Mouse (Mus musculus) heart, adult 2 months (tissue): ENCODE results near the gene Cd79a. TPM values are rescaled to one million over a fixed set of nuclear protein-coding genes. Genes with fewer than 3 reads are reported as not detected.
"Not testable (repeated sequence)": the region's sequence is repeated elsewhere in the genome, so short reads cannot be mapped to it uniquely, and the experiment has no call there.

Experiments used
- DNase-seq, 2 experiments: peaks; one replicate each; pipeline ENCODE4 v3.0.0; 2021
- H3K27ac ChIP-seq: fragments of 200-600 bp; 2 replicates; pipeline ENCODE4 v1.8.1; 2022
- H3K27me3 ChIP-seq: fragments of 200-500 bp; 2 replicates; pipeline ENCODE4 v1.6.1; 2012; ENCODE audit warnings: mild to moderate bottlenecking, low read length, inconsistent platforms, mixed read lengths; ENCODE audit not compliant: control insufficient read depth, insufficient read depth
- H3K36me3 ChIP-seq: fragments of 200-500 bp; 2 replicates; pipeline ENCODE4 v1.6.1; 2012; ENCODE audit warnings: low read length, inconsistent platforms; ENCODE audit not compliant: control insufficient read depth, insufficient read depth
- H3K4me1 ChIP-seq: fragments of 200-500 bp; 2 replicates; pipeline ENCODE4 v1.6.1; 2011; ENCODE audit warnings: low read length; ENCODE audit not compliant: control insufficient read depth, insufficient read depth
- H3K4me3 ChIP-seq: fragments of 200-600 bp; 2 replicates; pipeline ENCODE4 v1.8.1; 2022
- H3K79me2 ChIP-seq: fragments of 200-500 bp; replicated peaks from 2 replicates; pipeline ENCODE4 v1.6.1; 2012; ENCODE audit warnings: mild to moderate bottlenecking, inconsistent platforms, low read length, moderate library complexity, mixed read lengths; ENCODE audit not compliant: control insufficient read depth, insufficient read depth
- H3K9ac ChIP-seq: fragments of 200-500 bp; 2 replicates; pipeline ENCODE4 v1.6.1; 2012; ENCODE audit warnings: low read depth, mild to moderate bottlenecking, control low read depth, inconsistent platforms, low read length, mixed read lengths
- CTCF ChIP-seq: fragments of 200-600 bp; IDR thresholded peaks from 2 replicates; pipeline ENCODE4 v1.8.1; 2022; ENCODE audit warnings: antibody characterized with exemption, mild to moderate bottlenecking, moderate library complexity
- EP300 ChIP-seq: fragments of 200-500 bp; IDR thresholded peaks from 2 replicates; pipeline ENCODE4 v1.6.1; 2011; ENCODE audit warnings: low read depth, low read length, control low read depth; ENCODE audit not compliant: insufficient read depth
- POLR2A ChIP-seq: fragments of 200-500 bp; IDR thresholded peaks from 2 replicates; pipeline ENCODE4 v1.6.1; 2011; ENCODE audit warnings: mild to moderate bottlenecking, low read depth, low read length, control low read depth; ENCODE audit not compliant: insufficient read depth
- WGBS: fragments of 180-500 bp; shearing (Covaris S2); methylation state at CpG from one replicate; pipeline ENCODE4 v1.1.7; 2018; 5-methylcytosine and 5-hydroxymethylcytosine counted together
- intact Hi-C: fragments of 180-260 bp; cut with DNase I; formaldehyde crosslinking; loops from one replicate; pipeline ENCODE4 v1.15.1; 2025
- polyA plus RNA-seq: library from polyadenylated mRNA; depleted of rRNA; stranded (reverse); fragments of >200 nt; gene quantifications from 2 replicates; pipeline ENCODE4 v1.2.3, GENCODE M21; 2012
- total RNA-seq, 2 experiments: library from RNA; stranded (reverse); gene quantifications; 2 replicates each; pipeline ENCODE4 v1.2.3; 2021

Cd79a gene
- total and polyA plus RNA-seq, 3 experiments: 1.1 to 15.6 (median 1.7) TPM

DNA sequence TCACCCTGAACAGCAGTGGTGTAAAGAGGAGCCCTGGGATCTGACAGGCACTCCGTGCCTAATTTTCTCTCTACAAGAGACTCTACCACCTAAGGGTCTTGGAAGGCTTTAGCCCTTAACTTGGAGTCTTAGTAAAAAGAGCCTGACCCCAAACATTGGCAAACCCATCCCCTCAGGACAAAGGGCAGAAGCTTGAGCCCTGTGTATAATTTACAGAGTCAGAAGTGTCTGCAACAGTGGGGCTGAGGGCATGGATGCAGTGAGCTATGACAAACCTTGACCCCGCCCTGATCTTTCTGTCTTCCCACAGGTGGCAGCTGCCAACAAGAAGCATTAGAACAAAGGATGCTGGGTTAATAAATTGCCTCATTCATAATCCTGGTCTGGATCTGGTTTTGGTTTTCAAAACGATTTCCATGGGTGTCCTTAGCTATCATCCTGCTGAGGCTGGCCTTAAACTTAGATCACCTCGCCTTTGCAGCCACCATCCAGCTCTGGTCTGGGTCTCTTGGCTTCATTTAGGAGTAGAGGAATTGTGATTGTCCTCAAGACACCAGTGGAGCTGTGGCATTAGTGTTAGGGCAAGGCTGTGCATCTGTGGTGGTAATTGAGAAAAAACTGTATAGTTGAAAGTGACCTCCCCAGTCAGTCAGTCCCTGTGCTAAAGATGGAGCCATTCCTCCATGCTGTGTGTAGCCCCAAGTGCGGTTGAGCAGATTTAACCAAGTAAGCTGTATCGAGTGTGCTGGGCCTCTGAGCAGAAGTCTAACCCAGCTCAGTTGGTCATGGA is 7.6 kb upstream of the Cd79a start:
- 77% methylated on average over 6 of the region's 6 CpGs for WGBS
- H3K4me3 ChIP-seq: no peak overlapping the region
- no peak overlapping the region for H3K27ac ChIP-seq
- H3K36me3 ChIP-seq: peaks cover 11% of the 10 kb centered on the region
- no peaks in the 10 kb centered on the region for H3K27me3 ChIP-seq
- peaks cover 5% of the 10 kb centered on the region for H3K79me2 ChIP-seq
- no peak for DNase-seq
- H3K4me1 ChIP-seq: peaks cover 4% of the 10 kb centered on the region
- H3K9ac ChIP-seq: no peak overlapping the region
- intact Hi-C loops: loop anchor here (1.0 to 10.0 kb wide), 6 partner anchors 15 to 572 kb away; partner anchors contain the start of genes Gsk3a and Zfp94
- TF ChIP-seq POLR2A (no peak), CTCF (no peak), EP300 (no peak)

DNA sequence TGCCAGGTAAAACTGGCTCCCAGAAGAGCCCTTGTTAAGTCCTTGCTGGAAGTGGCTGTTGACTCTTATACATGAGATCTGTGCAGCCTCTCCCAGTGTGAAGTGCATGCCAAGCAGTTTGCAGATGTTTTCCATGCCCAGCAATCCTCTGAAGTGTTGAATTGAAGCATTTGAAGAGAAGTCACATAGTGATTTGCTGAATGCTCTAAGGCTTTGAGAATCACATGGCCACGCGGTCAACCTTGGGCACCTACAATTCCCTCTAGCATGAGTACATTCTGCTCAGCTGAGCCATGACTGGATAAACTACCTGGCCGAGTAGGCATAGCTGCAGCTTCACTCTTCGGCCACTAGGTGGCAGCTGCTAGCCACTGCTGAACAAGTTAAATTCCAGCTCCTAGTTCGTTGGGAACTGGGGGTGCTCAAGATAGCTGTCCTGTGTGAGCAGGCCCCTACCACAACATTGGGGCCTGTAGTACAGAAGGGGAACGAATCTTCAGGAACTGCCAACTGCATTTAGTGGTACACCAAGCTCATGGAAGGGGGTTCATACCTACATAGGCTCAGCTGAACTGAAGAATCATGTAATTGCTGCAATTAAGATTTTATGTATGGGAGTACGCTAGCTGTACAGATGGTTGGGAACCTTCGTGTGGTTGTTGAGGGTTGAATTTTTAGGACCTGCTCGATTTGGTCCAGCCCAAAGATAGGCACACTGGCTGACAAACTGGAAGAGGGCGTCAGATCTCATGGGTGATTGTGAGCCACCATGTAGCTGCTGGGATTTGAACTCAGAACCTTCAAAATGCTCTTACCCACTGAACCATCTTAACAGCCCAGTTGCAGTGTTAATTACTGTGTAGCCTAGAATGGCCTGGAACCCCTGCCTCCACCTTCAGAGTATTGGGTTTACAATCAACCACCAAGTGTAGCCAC is 6.6 kb upstream of the Cd79a start:
- peaks cover 9% of the 10 kb centered on the region for H3K36me3 ChIP-seq
- H3K4me3 ChIP-seq: no peak overlapping the region
- peaks cover 2% of the 10 kb centered on the region; the same call in 1 of the 2 replicates for H3K79me2 ChIP-seq
- H3K27ac ChIP-seq: no peak overlapping the region
- intact Hi-C loops: loop anchor here (1.0 kb wide), 3 partner anchors 14 to 75 kb away; no protein-coding TSS in a partner anchor
- 31% methylated on average over 10 of the region's 10 CpGs for WGBS
- no peaks in the 10 kb centered on the region for H3K27me3 ChIP-seq
- TF ChIP-seq CTCF (no peak), POLR2A (peak; percentile 33; the same call in 1 of the 2 replicates), EP300 (peak; percentile 95)
- no peak overlapping the region for H3K9ac ChIP-seq
- DNase-seq: peak; percentile 70 to 77
- peaks cover 2% of the 10 kb centered on the region for H3K4me1 ChIP-seq

GRCm38 (mm10) chr7:24891241-24892124 is 5.7 kb upstream of the Cd79a start:
- Histone ChIP-seq H3K36me3 (peaks cover 2% of the 10 kb centered on the region), H3K4me1 (no peaks in the 10 kb centered on the region), H3K27ac (no peak overlapping the region), H3K79me2 (no peaks in the 10 kb centered on the region), H3K9ac (no peak overlapping the region), H3K4me3 (no peak overlapping the region), H3K27me3 (no peaks in the 10 kb centered on the region)
- TF ChIP-seq POLR2A: no peak
- no peak for TF ChIP-seq CTCF
- no peak for TF ChIP-seq EP300
- WGBS: 75% methylated on average over 3 of the region's 3 CpGs
- DNase-seq: no peak
- intact Hi-C loops: no loop called here

- Histone ChIP-seq H3K27ac (no peak overlapping the region), H3K79me2 (no peaks in the 10 kb centered on the region), H3K4me1 (no peaks in the 10 kb centered on the region), H3K36me3 (no peaks in the 10 kb centered on the region; the same call in 1 of the 2 replicates), H3K4me3 (no peak overlapping the region), H3K9ac (no peak overlapping the region), H3K27me3 (no peaks in the 10 kb centered on the region)
- intact Hi-C loops: no loop called here
- TF ChIP-seq POLR2A (no peak), EP300 (no peak), CTCF (no peak)
- WGBS: 70% methylated on average over 2 of the region's 2 CpGs
- DNase-seq: no peak
These were observed 5.0 kb upstream of the Cd79a start for GRCm38 (mm10) chr7:24892125-24892583.

DNA sequence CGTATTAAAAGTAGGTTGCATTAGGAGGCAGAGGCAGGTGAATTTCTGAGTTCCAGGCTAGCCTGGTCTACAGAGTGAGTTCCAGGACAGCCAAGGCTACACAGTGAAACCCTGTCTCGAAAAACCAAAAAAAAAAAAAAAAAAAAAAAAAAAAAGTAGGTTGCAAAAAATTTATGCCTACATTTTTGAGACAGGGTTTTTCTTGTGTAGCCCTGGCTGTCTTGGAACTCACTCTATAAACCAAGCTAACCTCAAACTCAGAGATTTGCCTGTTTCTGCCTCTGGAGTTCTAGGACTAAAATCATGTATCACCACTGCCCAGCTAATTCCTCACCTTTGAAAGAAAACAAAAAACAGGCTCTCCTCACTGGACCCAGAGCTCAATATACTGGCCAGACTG is 1.4 kb upstream of the Cd79a start:
- WGBS: 90% methylated on average over 2 of the region's 2 CpGs
- intact Hi-C loops: not testable (repeated sequence)

More for the DNA sequence above, 1.4 kb upstream of the Cd79a start:
- not testable (repeated sequence) for H3K4me1 ChIP-seq, H3K9ac ChIP-seq, H3K27ac ChIP-seq, H3K27me3 ChIP-seq, H3K4me3 ChIP-seq, DNase-seq, H3K36me3 ChIP-seq, H3K79me2 ChIP-seq
